Mouse (Mus musculus): ENCODE data around the gene Usp36. TPM values are rescaled to one million over a fixed set of nuclear protein-coding genes. Genes with fewer than 3 reads are reported as not detected.

Usp36 gene
- polyA plus RNA-seq (2012; rRNA removed), result 26.2 and 32.4 TPM in 2 replicates

DNA sequence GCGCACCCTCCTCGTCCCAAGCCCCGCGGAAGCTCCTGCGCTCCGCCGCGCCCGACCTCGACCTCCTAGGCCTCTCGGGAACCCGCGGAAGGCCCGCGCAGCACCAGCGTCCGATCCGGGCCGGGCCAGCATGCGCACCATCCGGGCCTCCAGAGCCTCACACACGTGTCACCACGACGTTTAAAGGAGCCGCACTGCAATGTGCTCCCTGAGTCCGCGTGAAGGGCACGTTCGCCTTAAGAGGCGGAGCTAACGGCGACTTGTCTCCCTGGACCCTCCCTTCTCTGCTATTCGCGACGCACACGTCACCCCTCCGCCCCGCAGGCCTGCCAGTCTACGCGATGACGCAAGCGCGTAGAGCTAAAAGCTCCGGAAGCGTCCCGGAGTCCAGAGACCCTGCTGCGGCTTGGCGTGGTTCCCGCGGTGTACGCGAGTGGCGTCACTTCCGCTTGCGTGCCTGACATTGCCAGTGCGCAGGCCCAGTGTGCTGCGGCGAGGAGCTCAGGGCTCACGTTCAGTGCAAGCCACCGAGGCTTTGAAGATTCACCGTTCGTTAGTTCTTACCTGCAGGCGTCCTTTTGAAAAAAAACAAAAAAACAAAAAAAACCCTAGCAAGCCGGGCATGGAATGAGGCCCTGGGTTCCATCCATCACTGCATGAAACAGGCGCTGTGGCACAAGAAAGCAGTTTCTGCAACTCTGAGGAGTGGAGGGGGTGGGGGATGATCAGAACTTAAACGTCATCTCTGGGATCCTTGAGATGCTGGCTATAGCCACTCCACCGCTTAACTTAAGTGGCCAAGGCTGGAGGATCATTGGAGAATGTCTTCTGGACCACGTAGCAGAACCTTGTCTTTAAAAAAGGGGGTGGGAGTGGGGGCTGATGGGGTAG is at the start of gene Usp36:
Usp36 (minus strand) TSS at position 246 of the 891 bp plus-strand sequence.

DNA sequence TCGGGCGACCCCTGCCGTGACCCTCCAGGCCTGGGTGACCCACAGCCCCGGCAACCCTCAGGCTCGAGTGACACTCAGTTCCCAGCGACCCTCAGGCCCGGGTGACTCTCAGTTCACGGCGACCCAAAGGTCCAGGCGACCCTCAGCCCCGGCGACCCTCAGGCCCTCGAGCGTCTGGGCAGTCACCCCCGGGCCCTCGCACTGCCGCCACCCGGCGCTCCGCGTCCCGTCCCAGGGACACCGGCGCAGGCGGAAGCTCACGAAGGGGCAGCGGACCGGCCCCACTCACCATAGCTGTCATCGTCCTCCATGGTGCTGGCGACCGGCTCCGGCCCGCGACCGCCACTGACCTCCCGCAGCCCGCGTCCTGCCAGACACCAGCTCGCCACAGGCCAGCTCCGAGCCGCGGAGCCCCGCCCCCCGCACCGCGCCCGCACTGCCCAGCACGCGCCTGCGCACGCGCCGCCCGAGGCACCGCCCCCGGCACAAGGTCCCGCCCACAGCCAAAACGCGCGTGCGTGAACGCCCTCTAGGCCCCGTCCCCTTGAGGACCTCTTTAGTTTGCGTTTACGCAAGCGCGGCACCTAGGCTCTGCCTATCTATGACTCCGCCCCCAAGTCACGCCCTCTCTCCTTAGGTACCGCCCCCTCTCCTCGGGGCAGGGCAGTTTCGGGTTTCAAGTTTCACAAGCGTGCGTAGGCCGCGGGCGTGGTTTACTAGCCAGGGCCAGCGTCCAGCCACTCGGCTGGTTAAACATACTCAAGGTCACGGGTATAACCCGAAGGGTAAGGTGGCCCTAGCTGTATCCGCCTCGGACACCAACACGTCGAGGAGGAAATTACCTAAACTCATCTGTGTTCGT is 41.7 kb downstream of the Usp36 start, which contains the start of gene Cyth1:
Cyth1 (minus strand) TSS at position 443 of the 862 bp plus-strand sequence.

Other genes with a start within 250 kb of the Usp36 start
- gene Dnah17, start 159.6 kb downstream of the Usp36 start, polyA plus RNA-seq (2012; rRNA removed), result 1.5 and 2.0 TPM in 2 replicates
- 21.5 and 24.6 TPM in 2 replicates for gene Cyth1, start 41.7 kb downstream of the Usp36 start, polyA plus RNA-seq (2012; rRNA removed)
- gene Cep295nl, start 52.3 kb upstream of the Usp36 start, polyA plus RNA-seq (2012; rRNA removed), result 0.16 TPM in 1 of 2 replicates, not detected in the other
- gene Timp2, start 65.5 kb upstream of the Usp36 start, polyA plus RNA-seq (2012; rRNA removed), result 234 and 274 TPM in 2 replicates
- 268 and 387 TPM in 2 replicates for gene Lgals3bp, start 111.8 kb upstream of the Usp36 start, polyA plus RNA-seq (2012; rRNA removed)
- 79.4 and 83.5 TPM in 2 replicates for gene Cant1, start 128.8 kb upstream of the Usp36 start, polyA plus RNA-seq (2012; rRNA removed)
- gene C1qtnf1, start 138.0 kb upstream of the Usp36 start, polyA plus RNA-seq (2012; rRNA removed), result 48.1 and 48.4 TPM in 2 replicates
- 10.9 and 12.4 TPM in 2 replicates for gene Engase, start 186.6 kb upstream of the Usp36 start, polyA plus RNA-seq (2012; rRNA removed)

Measured in ovary, adult 2 months (tissue).